In genomic region chr9:94534226-94534625, GRCm38 (mm10) we compare ENCODE assay signal across 9 mouse cellular contexts. TPM values are rescaled to one million over a fixed set of nuclear protein-coding genes. Genes with fewer than 3 reads are reported as not detected.
DNase-seq lines count a peak whose midpoint lies in the region; ATAC-seq and TF ChIP-seq lines count a peak whose summit lies in the region.
"Had no signal": no experiment of that assay in that cellular context is flagged by ENCODE, and none has a peak within 500 bp of the region (broad histone marks: within the 10 kb centered on the region; RNA-seq: fewer than 3 reads in every experiment).

No protein-coding gene starts in this region.

- no peak for TF ChIP-seq CTCF in kidney, adult 2 months (conservative IDR thresholded peaks at IDR 0.05; ENCODE audit: insufficient read depth, insufficient read length, low read depth, low read length)

- no peak for TF ChIP-seq POLR2A in kidney, adult 2 months (IDR thresholded peaks at IDR 0.05; ENCODE audit: low read depth, low read length)

- no peaks in the 10 kb centered on the region for H3K9me3 ChIP-seq in kidney, embryonic 14.5 days (ENCODE audit: control insufficient read depth, low read length)
- H3K9me3 ChIP-seq in embryonic facial prominence, embryonic 12.5 days: no peaks in the 10 kb centered on the region
- H3K9me3 ChIP-seq in hindbrain, embryonic 14.5 days (ENCODE audit: control insufficient read depth, low read length): no peaks in the 10 kb centered on the region
- no peaks in the 10 kb centered on the region for H3K9me3 ChIP-seq in midbrain, embryonic 16.5 days (replicated peaks; ENCODE audit: control insufficient read depth, low read length, poor library complexity, severe bottlenecking)

- H3K27ac ChIP-seq in kidney, embryonic 14.5 days (ENCODE audit: low read depth, low read length): no peak overlapping the region
- no peak overlapping the region for H3K27ac ChIP-seq in kidney, adult 2 months (ENCODE audit: insufficient read depth, low read depth, low read length)
- no peak overlapping the region for H3K27ac ChIP-seq in embryonic facial prominence, embryonic 12.5 days
- peak overlapping the region; percentile 47 for H3K27ac ChIP-seq in hindbrain, embryonic 14.5 days
- peak overlapping the region; percentile 21; the same call in 1 of the 2 replicates for H3K27ac ChIP-seq in midbrain, embryonic 16.5 days (ENCODE audit: low read length)

- no peaks in the 10 kb centered on the region for H3K27me3 ChIP-seq in kidney, embryonic 14.5 days (ENCODE audit: control insufficient read depth, insufficient read depth, low read length)
- H3K27me3 ChIP-seq in kidney, adult 2 months (replicated peaks; ENCODE audit: control insufficient read depth, insufficient read depth, low read length): no peaks in the 10 kb centered on the region
- H3K27me3 ChIP-seq in embryonic facial prominence, embryonic 12.5 days: no peaks in the 10 kb centered on the region
- H3K27me3 ChIP-seq in hindbrain, embryonic 14.5 days (ENCODE audit: control insufficient read depth, insufficient read depth, low read length): no peaks in the 10 kb centered on the region
- H3K27me3 ChIP-seq in midbrain, embryonic 16.5 days (ENCODE audit: control insufficient read depth, insufficient read depth, low read depth, low read length): no peaks in the 10 kb centered on the region

- ATAC-seq in kidney, embryonic 14.5 days (ENCODE audit: low FRiP score, low TSS enrichment): no peak
- no peak for ATAC-seq in embryonic facial prominence, embryonic 12.5 days (ENCODE audit: insufficient number of reproducible peaks, insufficient read depth, low FRiP score, low TSS enrichment)
- ATAC-seq in hindbrain, embryonic 14.5 days (ENCODE audit: low FRiP score): no peak
- no peak for ATAC-seq in midbrain, embryonic 16.5 days

- H3K4me2 ChIP-seq in kidney, embryonic 14.5 days (replicated peaks; ENCODE audit: low read depth, low read length): peak overlapping the region; percentile 27; the same call in 1 of the 2 replicates
- peak overlapping the region; percentile 38 for H3K4me2 ChIP-seq in embryonic facial prominence, embryonic 12.5 days (replicated peaks)
- peak overlapping the region; percentile 71 for H3K4me2 ChIP-seq in hindbrain, embryonic 14.5 days (replicated peaks)
- peak overlapping the region; percentile 55 for H3K4me2 ChIP-seq in midbrain, embryonic 16.5 days (ENCODE audit: low read length)

- H3K4me1 ChIP-seq in kidney, embryonic 14.5 days (ENCODE audit: control insufficient read depth, insufficient read depth, low read length): 0 out of 2 replicates have a peak, but pooled peaks cover 15% of the 10 kb centered on the region
- H3K4me1 ChIP-seq in kidney, adult 2 months (ENCODE audit: control insufficient read depth, insufficient read depth, low read length): no peaks in the 10 kb centered on the region; the same call in 1 of the 2 replicates
- peaks cover 7% of the 10 kb centered on the region for H3K4me1 ChIP-seq in embryonic facial prominence, embryonic 12.5 days
- peaks cover 13% of the 10 kb centered on the region for H3K4me1 ChIP-seq in hindbrain, embryonic 14.5 days (replicated peaks; ENCODE audit: control insufficient read depth, insufficient read depth, low read length)
- peaks cover 4% of the 10 kb centered on the region for H3K4me1 ChIP-seq in midbrain, embryonic 16.5 days (ENCODE audit: control insufficient read depth, insufficient read depth, low read length)

- peak overlapping the region; percentile 9; the same call in 1 of the 2 replicates for H3K4me3 ChIP-seq in kidney, embryonic 14.5 days (ENCODE audit: low read length)
- no peak overlapping the region for H3K4me3 ChIP-seq in kidney, adult 2 months (ENCODE audit: insufficient read depth, low read depth, low read length)
- H3K4me3 ChIP-seq in embryonic facial prominence, embryonic 12.5 days: peak overlapping the region; percentile 19; the same call in 1 of the 2 replicates
- peak overlapping the region; percentile 88 for H3K4me3 ChIP-seq in hindbrain, embryonic 14.5 days (replicated peaks; ENCODE audit: low read length)
- H3K4me3 ChIP-seq in midbrain, embryonic 16.5 days (ENCODE audit: low read depth, low read length): peak overlapping the region; percentile 32

- no peak overlapping the region for H3K9ac ChIP-seq in kidney, embryonic 14.5 days (ENCODE audit: low read depth, low read length)
- no peak overlapping the region for H3K9ac ChIP-seq in embryonic facial prominence, embryonic 12.5 days
- peak overlapping the region; percentile 32 for H3K9ac ChIP-seq in hindbrain, embryonic 14.5 days
- H3K9ac ChIP-seq in midbrain, embryonic 16.5 days (ENCODE audit: low read depth, low read length): peak overlapping the region; percentile 36; the same call in 1 of the 2 replicates

- no peaks in the 10 kb centered on the region for H3K36me3 ChIP-seq in kidney, embryonic 14.5 days (ENCODE audit: control insufficient read depth, insufficient read depth, low read length)
- H3K36me3 ChIP-seq in kidney, adult 2 months (ENCODE audit: control insufficient read depth, insufficient read depth, low read length): no peaks in the 10 kb centered on the region
- H3K36me3 ChIP-seq in embryonic facial prominence, embryonic 12.5 days: no peaks in the 10 kb centered on the region
- no peaks in the 10 kb centered on the region for H3K36me3 ChIP-seq in hindbrain, embryonic 14.5 days (replicated peaks; ENCODE audit: control insufficient read depth, insufficient read depth)
- no peaks in the 10 kb centered on the region for H3K36me3 ChIP-seq in midbrain, embryonic 16.5 days (ENCODE audit: control insufficient read depth, insufficient read depth, low read length)

- no peak for DNase-seq in kidney, adult 2 months
- no peak for DNase-seq in hindbrain, embryonic 14.5 days (ENCODE audit: low spot score)
- DNase-seq in urinary bladder, postnatal 14 days (ENCODE audit: low spot score): no peak
- DNase-seq in cerebellum, postnatal 4 days (ENCODE audit: low spot score in 2 of 2): no peak
- DNase-seq in left cerebral cortex, adult 18-20 months (ENCODE audit: low spot score in 2 of 2): no peak
- DNase-seq: gastrocnemius, postnatal 25 days had no signal

- 60% methylated on average over 2 of the region's 2 CpGs for WGBS in kidney, embryonic 14.5 days
- 86% methylated on average over 2 of the region's 2 CpGs for WGBS in kidney, adult 2 months
- WGBS in embryonic facial prominence, embryonic 12.5 days: 63% methylated on average over 2 of the region's 2 CpGs
- WGBS in hindbrain, embryonic 14.5 days: 62% methylated on average over 2 of the region's 2 CpGs
- 45% methylated on average over 2 of the region's 2 CpGs for WGBS in midbrain, embryonic 16.5 days

RNA-seq across cellular contexts. Expression of gene 1190002N15Rik, which starts 3.7 kb away (rescaled TPM):
- polyA plus RNA-seq in kidney, embryonic 14.5 days (2014; fragmentation: Nextera tagmentation; extraction: Ambion mirVana): 17.8 and 17.9 TPM in 2 replicates
- 3.7 and 4.7 TPM in 2 replicates for polyA plus RNA-seq in kidney, adult 2 months (2012; rRNA removed)
- polyA plus RNA-seq in embryonic facial prominence, embryonic 12.5 days (2016; fragmentation: Nextera tagmentation; extraction: Ambion mirVana): 29.9 and 40.4 TPM in 2 replicates
- polyA plus RNA-seq in hindbrain, embryonic 14.5 days (2014; fragmentation: Nextera tagmentation; extraction: Ambion mirVana): 12.8 and 13.2 TPM in 2 replicates
- 4.2 and 4.7 TPM in 2 replicates for polyA plus RNA-seq in midbrain, embryonic 16.5 days (2015; fragmentation: Nextera tagmentation; extraction: Ambion mirVana)
- 10 to 100 TPM; 29.8 to 33.1 TPM for total RNA-seq in left cerebral cortex, adult 18-20 months (2021)

Comparison
In these comparisons a context has a peak if more than half of its experiments do, and no peak if none do; other contexts are left out.
1. H3K27ac ChIP-seq: peak in hindbrain, embryonic 14.5 days (single experiment) and midbrain, embryonic 16.5 days (single experiment); none in kidney, embryonic 14.5 days (single experiment), kidney, adult 2 months (single experiment) and embryonic facial prominence, embryonic 12.5 days (single experiment).
2. H3K9ac ChIP-seq: peak in hindbrain, embryonic 14.5 days (single experiment) and midbrain, embryonic 16.5 days (single experiment); none in kidney, embryonic 14.5 days (single experiment) and embryonic facial prominence, embryonic 12.5 days (single experiment).
3. Peak in every context shown above with its lines, with median percentiles within 50 percentile points of each other: H3K4me2 ChIP-seq.